Mouse (Mus musculus) cerebellum, postnatal 10 days (tissue): ENCODE measurements at regions not wholly inside any gene's neighbourhood (a gene's known extent, or its start where the extent isn't known, plus 50 kb on each side); places are given as distances from the start of the nearest gene placed in this dataset.

ENCODE experiments used
- DNase-seq, 2 experiments: peaks; one replicate each; pipeline ENCODE4 v3.0.0; 2021; ENCODE audit warnings: mixed read lengths in 2 of 2

GRCm38 (mm10) chr3:111553358-111553757 is 1302.6 kb upstream of the Prmt6 start:
- peak; percentile 4 to 10 for DNase-seq
